Mouse (Mus musculus) gonadal fat pad, adult 2 months (tissue): ENCODE measurements around the gene Gm13696. TPM values are rescaled to one million over a fixed set of nuclear protein-coding genes. Genes with fewer than 3 reads are reported as not detected.
A peak's percentile ranks its signal among the peaks of the same experiment; 100 is the strongest.
"Not testable (repeated sequence)": the region's sequence is repeated elsewhere in the genome, so short reads cannot be mapped to it uniquely, and the experiment has no call there.

Source experiments
- DNase-seq: peaks from one replicate; pipeline ENCODE4 v3.0.0-alpha.2; 2012; ENCODE audit warnings: low read depth
- polyA plus RNA-seq: library from polyadenylated mRNA; depleted of rRNA; stranded (reverse); fragments of >200 nt; gene quantifications from 2 replicates; pipeline ENCODE4 v1.2.3, GENCODE M21; 2012; rRNA removed

Gm13696 gene
- polyA plus RNA-seq = not detected in 2 replicates

GRCm38 (mm10) chr2:83972823-83973222, at the start of gene Gm13696:
TSS of gene Gm13696 (plus strand) at chr2:83973123.
- not testable (repeated sequence) for DNase-seq

- no peak for DNase-seq
These were observed 43.3 kb upstream of the Gm13696 start for GRCm38 (mm10) chr2:83929478-83930088.

GRCm38 (mm10) chr2:83940931-83941361, 32.0 kb upstream of the Gm13696 start, which contains the start of gene Zswim2:
TSS of gene Zswim2 (minus strand) at chr2:83941228.
- no peak for DNase-seq

GRCm38 (mm10) chr2:83941378-83941777, 31.5 kb upstream of the Gm13696 start:
- DNase-seq = no peak

GRCm38 (mm10) chr2:83941792-83942191, 31.1 kb upstream of the Gm13696 start:
- no peak for DNase-seq

GRCm38 (mm10) chr2:83955393-83955792, 17.5 kb upstream of the Gm13696 start, which contains the start of gene Gm13698:
TSS of gene Gm13698 (plus strand) at chr2:83955693.
- DNase-seq = not testable (repeated sequence)

- DNase-seq = not testable (repeated sequence)
These were observed 11.7 kb upstream of the Gm13696 start, which contains the start of gene Gm13693 for GRCm38 (mm10) chr2:83961203-83961602. TSS of gene Gm13693 (plus strand) at chr2:83961503.

GRCm38 (mm10) chr2:83967013-83967412, 5.9 kb upstream of the Gm13696 start, which contains the start of gene Gm13695:
TSS of gene Gm13695 (plus strand) at chr2:83967313.
- not testable (repeated sequence) for DNase-seq

- DNase-seq = not testable (repeated sequence)
These were observed 5.7 kb downstream of the Gm13696 start, which contains the start of gene Gm13694 for GRCm38 (mm10) chr2:83978633-83979032. TSS of gene Gm13694 (plus strand) at chr2:83978933.

GRCm38 (mm10) chr2:83984443-83984842, 11.5 kb downstream of the Gm13696 start, which contains the start of gene Gm13697:
TSS of gene Gm13697 (plus strand) at chr2:83984743.
- DNase-seq = not testable (repeated sequence)

GRCm38 (mm10) chr2:83990253-83990652, 17.3 kb downstream of the Gm13696 start, which contains the start of gene Gm13691:
TSS of gene Gm13691 (plus strand) at chr2:83990553.
- not testable (repeated sequence) for DNase-seq

- not testable (repeated sequence) for DNase-seq
These were observed 20.8 kb downstream of the Gm13696 start for GRCm38 (mm10) chr2:83993639-83994255.

- DNase-seq = not testable (repeated sequence)
These were observed 21.6 kb downstream of the Gm13696 start for GRCm38 (mm10) chr2:83994526-83994925.

- DNase-seq = no peak
These were observed 36.0 kb downstream of the Gm13696 start for GRCm38 (mm10) chr2:84008913-84009312.

- DNase-seq = no peak
These were observed 36.9 kb downstream of the Gm13696 start for GRCm38 (mm10) chr2:84009818-84010217.

- DNase-seq = no peak
These were observed 41.6 kb downstream of the Gm13696 start for GRCm38 (mm10) chr2:84014572-84014971.

GRCm38 (mm10) chr2:84016291-84016690, 43.4 kb downstream of the Gm13696 start:
- DNase-seq = not testable (repeated sequence)

GRCm38 (mm10) chr2:84018330-84018729, 45.4 kb downstream of the Gm13696 start:
- no peak for DNase-seq

GRCm38 (mm10) chr2:84019519-84020305, 46.8 kb downstream of the Gm13696 start:
- DNase-seq = no peak

- DNase-seq = no peak
These were observed 49.0 kb downstream of the Gm13696 start for GRCm38 (mm10) chr2:84021930-84022329.

- DNase-seq = peak; percentile 83
These were observed 50.0 kb downstream of the Gm13696 start for GRCm38 (mm10) chr2:84022905-84023304.

GRCm38 (mm10) chr2:84023319-84023718, 50.4 kb downstream of the Gm13696 start:
- DNase-seq = no peak
